Mouse (Mus musculus): ENCODE results near the gene Thrap3. TPM values are rescaled to one million over a fixed set of nuclear protein-coding genes. Genes with fewer than 3 reads are reported as not detected.
A peak's percentile ranks its signal among the peaks of the same experiment; 100 is the strongest.

Gene Thrap3
- total and polyA plus RNA-seq, 3 experiments: 37.9 to 118 (median 100) TPM

DNA sequence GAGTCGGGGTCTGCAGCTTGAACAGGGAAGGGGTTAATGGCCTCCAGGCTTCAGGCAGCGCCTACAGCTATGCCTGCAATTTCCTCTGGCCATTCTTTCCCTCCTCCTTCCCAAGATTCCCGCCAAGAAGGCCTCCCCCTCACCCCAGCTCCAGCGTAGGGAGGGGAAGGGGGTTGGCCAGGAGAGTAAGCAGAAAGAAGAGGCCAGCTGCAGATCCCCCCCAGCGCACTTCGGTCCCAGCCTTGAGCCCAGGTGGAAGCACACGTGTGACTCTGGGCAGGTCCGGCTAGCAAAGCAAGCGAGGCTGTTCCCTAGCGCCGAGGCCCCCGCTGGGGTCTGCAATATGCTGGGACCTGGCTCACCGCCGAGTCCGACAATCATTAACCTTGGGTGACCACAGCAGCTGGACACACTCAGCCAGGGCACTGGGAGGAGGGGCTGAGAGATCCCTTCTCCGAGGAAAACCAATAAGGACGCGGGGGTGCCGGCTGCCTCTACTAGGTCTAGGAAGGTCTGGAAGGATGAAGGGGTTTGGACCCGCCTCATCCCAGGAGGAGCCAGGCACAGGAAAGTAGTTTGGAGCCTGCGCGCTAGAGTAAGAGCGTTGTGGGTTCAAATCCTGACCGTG, 54.9 kb downstream of the Thrap3 start, which contains the start of gene Eva1b:
Eva1b (plus strand) TSS at position 212 of the 628 bp plus-strand sequence.
- H3K4me3 ChIP-seq: peak within 1 kb of the TSS; percentile 61
- intact Hi-C loops (cut with DNase I): loop anchor here (2.0 kb wide), 1 partner anchor 35 kb away; no protein-coding TSS in a partner anchor

DNA sequence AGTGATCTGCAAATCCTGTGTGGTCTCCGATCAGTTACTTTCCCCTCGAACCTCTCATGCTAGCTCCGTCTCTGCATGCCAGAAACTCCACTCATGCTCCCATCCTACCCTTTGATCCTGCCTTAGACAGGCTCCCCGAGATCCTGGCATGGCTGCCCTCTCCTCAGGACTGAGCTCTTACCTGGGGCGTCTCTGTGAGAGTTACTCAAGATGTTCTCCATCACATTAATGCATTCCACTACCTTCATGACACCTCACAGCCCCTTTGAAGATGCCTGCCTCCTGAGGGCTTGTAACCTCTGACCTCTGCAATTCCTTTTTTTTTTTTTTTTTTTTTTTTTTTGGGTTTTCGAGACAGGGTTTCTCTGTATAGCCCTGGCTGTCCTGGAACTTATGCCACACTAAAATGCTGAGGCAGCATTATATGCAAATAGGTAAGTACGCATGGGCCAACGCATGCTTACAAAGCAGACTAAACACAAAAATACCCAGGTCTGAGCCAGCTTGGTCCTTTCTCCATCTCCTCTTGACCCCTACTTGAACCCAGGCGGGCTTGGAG, 55.5 kb downstream of the Thrap3 start:
- intact Hi-C loops (cut with DNase I): loop anchor here (2.0 kb wide), 1 partner anchor 34 kb away; no protein-coding TSS in a partner anchor
- no peaks in the 10 kb centered on the region for H3K27me3 ChIP-seq (ENCODE audit: control insufficient read depth, insufficient read depth, low read length)
- TF ChIP-seq EP300 (IDR thresholded peaks at IDR 0.05; ENCODE audit: insufficient read depth, low read depth, low read length) (no peak), POLR2A (IDR thresholded peaks at IDR 0.05; ENCODE audit: insufficient read depth, low read depth, low read length) (no peak), CTCF (IDR thresholded peaks at IDR 0.05) (no peak)
- no peaks in the 10 kb centered on the region; the same call in 1 of the 2 replicates for H3K36me3 ChIP-seq (ENCODE audit: control insufficient read depth, insufficient read depth, low read length)
- no peak overlapping the region for H3K4me3 ChIP-seq
- no peak overlapping the region for H3K9ac ChIP-seq (ENCODE audit: low read depth, low read length)
- DNase-seq: no peak
- H3K4me1 ChIP-seq (ENCODE audit: control insufficient read depth, insufficient read depth, low read length): peaks cover 20% of the 10 kb centered on the region
- 67% methylated on average over 9 of the region's 9 CpGs for WGBS
- H3K27ac ChIP-seq: peak overlapping the region; percentile 95
- no peaks in the 10 kb centered on the region for H3K79me2 ChIP-seq (replicated peaks; ENCODE audit: control insufficient read depth, insufficient read depth, low read length)

More for the DNA sequence above, 54.9 kb downstream of the Thrap3 start, which contains the start of gene Eva1b:
- Histone ChIP-seq H3K9ac (ENCODE audit: low read depth, low read length) (peak within 1 kb of the TSS; percentile 91), H3K36me3 (ENCODE audit: control insufficient read depth, insufficient read depth, low read length) (no peaks in the 10 kb centered on the region; the same call in 1 of the 2 replicates), H3K27me3 (ENCODE audit: control insufficient read depth, insufficient read depth, low read length) (no peaks in the 10 kb centered on the region), H3K79me2 (replicated peaks; ENCODE audit: control insufficient read depth, insufficient read depth, low read length) (no peaks in the 10 kb centered on the region), H3K27ac (peak within 1 kb of the TSS; percentile 95), H3K4me1 (ENCODE audit: control insufficient read depth, insufficient read depth, low read length) (peaks cover 20% of the 10 kb centered on the region)
- TF ChIP-seq POLR2A (IDR thresholded peaks at IDR 0.05; ENCODE audit: insufficient read depth, low read depth, low read length) (no peak), CTCF (IDR thresholded peaks at IDR 0.05) (no peak), EP300 (IDR thresholded peaks at IDR 0.05; ENCODE audit: insufficient read depth, low read depth, low read length) (no peak)
- 15% methylated on average over 24 of the region's 24 CpGs for WGBS
- DNase-seq: peak; percentile 72

DNA sequence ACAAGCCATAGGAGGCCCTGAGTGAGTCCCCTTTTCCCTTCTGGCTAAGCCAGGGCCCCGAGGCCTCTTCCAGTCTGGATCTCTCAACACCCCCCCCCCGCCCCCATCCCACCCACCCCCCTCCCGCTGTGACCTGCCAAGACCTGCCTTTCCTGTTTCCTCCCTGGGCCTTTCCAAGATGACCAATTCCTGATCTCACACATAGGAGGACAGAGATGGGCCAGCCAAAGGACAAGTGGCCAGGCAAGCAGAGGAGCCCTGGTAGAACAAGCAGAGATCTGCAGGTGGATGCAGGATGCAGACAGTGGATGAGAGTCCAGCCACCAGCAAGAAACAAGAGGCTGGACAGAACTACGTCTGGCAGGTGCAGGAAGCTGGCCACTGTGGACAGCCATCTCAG, 57.2 kb downstream of the Thrap3 start:
- Histone ChIP-seq H3K4me3 (no peak overlapping the region), H3K4me1 (ENCODE audit: control insufficient read depth, insufficient read depth, low read length) (peaks cover 18% of the 10 kb centered on the region), H3K79me2 (replicated peaks; ENCODE audit: control insufficient read depth, insufficient read depth, low read length) (no peaks in the 10 kb centered on the region), H3K27me3 (ENCODE audit: control insufficient read depth, insufficient read depth, low read length) (no peaks in the 10 kb centered on the region), H3K27ac (peak overlapping the region; percentile 38), H3K36me3 (ENCODE audit: control insufficient read depth, insufficient read depth, low read length) (no peaks in the 10 kb centered on the region; the same call in 1 of the 2 replicates), H3K9ac (ENCODE audit: low read depth, low read length) (no peak overlapping the region)
- peak; percentile 47 for TF ChIP-seq CTCF (IDR thresholded peaks at IDR 0.05)
- no peak for TF ChIP-seq POLR2A (IDR thresholded peaks at IDR 0.05; ENCODE audit: insufficient read depth, low read depth, low read length)
- TF ChIP-seq EP300 (IDR thresholded peaks at IDR 0.05; ENCODE audit: insufficient read depth, low read depth, low read length): no peak
- WGBS: 25% methylated on average over 4 of the region's 4 CpGs
- DNase-seq: peak in 1 of 2 experiments; percentile 36
- intact Hi-C loops (cut with DNase I): no loop called here

- Histone ChIP-seq H3K27me3 (ENCODE audit: control insufficient read depth, insufficient read depth, low read length) (no peaks in the 10 kb centered on the region), H3K4me1 (ENCODE audit: control insufficient read depth, insufficient read depth, low read length) (peaks cover 10% of the 10 kb centered on the region), H3K27ac (peak overlapping the region; percentile 36; the same call in 1 of the 2 replicates), H3K36me3 (ENCODE audit: control insufficient read depth, insufficient read depth, low read length) (no peaks in the 10 kb centered on the region), H3K4me3 (no peak overlapping the region), H3K79me2 (replicated peaks; ENCODE audit: control insufficient read depth, insufficient read depth, low read length) (no peaks in the 10 kb centered on the region), H3K9ac (ENCODE audit: low read depth, low read length) (no peak overlapping the region)
- no peak for TF ChIP-seq CTCF (IDR thresholded peaks at IDR 0.05)
- no peak for TF ChIP-seq EP300 (IDR thresholded peaks at IDR 0.05; ENCODE audit: insufficient read depth, low read depth, low read length)
- TF ChIP-seq POLR2A (IDR thresholded peaks at IDR 0.05; ENCODE audit: insufficient read depth, low read depth, low read length): no peak
- intact Hi-C loops (cut with DNase I): no loop called here
- 44% methylated on average over 5 of the region's 5 CpGs for WGBS
- DNase-seq: peak in 1 of 2 experiments; percentile 22
Measured at GRCm38 (mm10) chr4:126141021-126141420, 61.5 kb downstream of the Thrap3 start.

- intact Hi-C loops (cut with DNase I): no loop called here
- no peaks in the 10 kb centered on the region for H3K36me3 ChIP-seq (ENCODE audit: control insufficient read depth, insufficient read depth, low read length)
- 78% methylated on average over 4 of the region's 4 CpGs for WGBS
- H3K27ac ChIP-seq: no peak overlapping the region
- H3K4me1 ChIP-seq (ENCODE audit: control insufficient read depth, insufficient read depth, low read length): peaks cover 5% of the 10 kb centered on the region; the same call in 1 of the 2 replicates
- H3K4me3 ChIP-seq: no peak overlapping the region
- no peak for TF ChIP-seq CTCF (IDR thresholded peaks at IDR 0.05)
- no peak for TF ChIP-seq EP300 (IDR thresholded peaks at IDR 0.05; ENCODE audit: insufficient read depth, low read depth, low read length)
- no peak for TF ChIP-seq POLR2A (IDR thresholded peaks at IDR 0.05; ENCODE audit: insufficient read depth, low read depth, low read length)
- H3K9ac ChIP-seq (ENCODE audit: low read depth, low read length): no peak overlapping the region
- DNase-seq: no peak
- no peaks in the 10 kb centered on the region for H3K79me2 ChIP-seq (replicated peaks; ENCODE audit: control insufficient read depth, insufficient read depth, low read length)
- no peaks in the 10 kb centered on the region for H3K27me3 ChIP-seq (ENCODE audit: control insufficient read depth, insufficient read depth, low read length)
Measured at GRCm38 (mm10) chr4:126137773-126138172, 64.8 kb downstream of the Thrap3 start.

- Histone ChIP-seq H3K27me3 (ENCODE audit: control insufficient read depth, insufficient read depth, low read length) (no peaks in the 10 kb centered on the region), H3K79me2 (replicated peaks; ENCODE audit: control insufficient read depth, insufficient read depth, low read length) (no peaks in the 10 kb centered on the region), H3K4me3 (no peak overlapping the region), H3K36me3 (ENCODE audit: control insufficient read depth, insufficient read depth, low read length) (no peaks in the 10 kb centered on the region), H3K27ac (no peak overlapping the region), H3K9ac (ENCODE audit: low read depth, low read length) (no peak overlapping the region), H3K4me1 (ENCODE audit: control insufficient read depth, insufficient read depth, low read length) (peaks cover 6% of the 10 kb centered on the region)
- 56% methylated on average over 4 of the region's 4 CpGs for WGBS
- intact Hi-C loops (cut with DNase I): no loop called here
- DNase-seq: no peak
- TF ChIP-seq CTCF (IDR thresholded peaks at IDR 0.05): no peak
- TF ChIP-seq EP300 (IDR thresholded peaks at IDR 0.05; ENCODE audit: insufficient read depth, low read depth, low read length): no peak
- TF ChIP-seq POLR2A (IDR thresholded peaks at IDR 0.05; ENCODE audit: insufficient read depth, low read depth, low read length): no peak
Measured at GRCm38 (mm10) chr4:126134639-126135038, 67.9 kb downstream of the Thrap3 start.
